Mouse (Mus musculus): ENCODE data around the gene Cyp2c55.

DNA sequence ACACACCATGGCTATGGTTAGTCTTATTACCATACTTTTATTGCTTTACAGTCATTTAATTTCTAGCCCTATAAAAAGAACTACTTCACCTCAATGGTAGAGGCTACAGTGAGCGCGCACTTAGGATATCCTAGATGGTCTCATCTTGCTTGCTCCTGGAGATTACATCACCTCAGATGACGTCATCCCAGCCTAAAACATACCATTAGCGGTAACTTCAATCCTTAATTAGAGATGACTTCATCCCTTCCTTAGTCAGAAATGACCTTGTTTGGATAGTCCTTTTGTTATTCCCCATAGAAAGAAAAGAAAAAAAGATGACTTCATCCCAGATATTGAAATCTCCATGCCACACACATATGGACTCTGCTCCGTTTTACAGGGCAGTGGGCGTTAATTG, 36.1 kb upstream of the Cyp2c55 start:
- no peak for TF ChIP-seq CTCF (IDR thresholded peaks at IDR 0.05; ENCODE audit: insufficient read depth, low read depth, low read length)
- no peak for TF ChIP-seq POLR2A (IDR thresholded peaks at IDR 0.05; ENCODE audit: insufficient read depth, low read depth, low read length)

Data from olfactory bulb, adult 2 months (tissue).